Mouse (Mus musculus) lung, postnatal 25 days (tissue): ENCODE results near the gene Piga.

Experiments used
- DNase-seq: peaks from one replicate; pipeline ENCODE4 v3.0.0; 2022; ENCODE audit warnings: low spot score

Piga gene

GRCm38 (mm10) chrX:164432682-164433081, 13.1 kb downstream of the Piga start:
- DNase-seq = no peak

- no peak for DNase-seq
These were observed 17.1 kb downstream of the Piga start, which contains the start of gene Asb11 for GRCm38 (mm10) chrX:164436709-164437108. Gene Asb11 (plus strand): TSS chrX:164436994.

DNA sequence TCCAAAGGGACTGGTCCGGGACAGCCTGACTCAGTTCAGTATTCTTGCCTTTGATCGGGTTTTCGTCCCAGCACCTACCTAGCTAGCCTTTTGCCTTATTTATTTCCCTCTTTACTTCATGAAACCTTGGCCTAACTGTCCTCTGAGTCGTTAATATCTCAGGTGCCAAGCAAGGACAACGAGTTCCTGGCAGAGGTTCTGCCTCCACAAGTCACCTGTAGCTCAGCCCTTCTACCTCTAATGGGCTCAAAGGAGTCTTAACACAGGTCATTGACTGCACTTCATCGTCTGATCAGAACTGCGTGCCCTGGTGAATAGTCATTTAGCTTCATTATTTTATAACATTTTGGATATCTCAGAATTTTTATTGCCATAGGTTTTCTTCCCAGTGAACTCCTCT, 19.9 kb downstream of the Piga start:
- DNase-seq = no peak

- peak; percentile 58 for DNase-seq
These were observed 20.6 kb downstream of the Piga start for GRCm38 (mm10) chrX:164440140-164440539.

DNA sequence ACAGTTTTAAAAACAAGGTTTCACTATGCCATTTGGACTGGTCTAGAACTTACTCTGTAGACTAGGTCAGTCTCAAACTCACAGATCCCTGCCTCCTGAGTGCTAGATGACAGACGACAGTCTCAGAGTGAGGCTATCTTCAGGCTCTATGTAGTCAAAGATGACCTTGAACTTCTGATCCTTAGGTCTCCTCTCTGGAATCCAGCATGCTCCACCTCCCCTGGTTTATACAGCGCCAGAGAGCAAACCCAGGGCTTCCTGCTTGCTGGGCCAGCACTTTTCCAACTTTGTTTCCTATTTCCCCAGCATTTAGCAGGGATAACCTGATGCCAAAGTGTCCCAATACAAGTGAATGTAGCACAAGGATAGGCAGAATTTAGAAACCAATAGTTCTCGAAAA, 21.1 kb downstream of the Piga start:
- no peak for DNase-seq

DNA sequence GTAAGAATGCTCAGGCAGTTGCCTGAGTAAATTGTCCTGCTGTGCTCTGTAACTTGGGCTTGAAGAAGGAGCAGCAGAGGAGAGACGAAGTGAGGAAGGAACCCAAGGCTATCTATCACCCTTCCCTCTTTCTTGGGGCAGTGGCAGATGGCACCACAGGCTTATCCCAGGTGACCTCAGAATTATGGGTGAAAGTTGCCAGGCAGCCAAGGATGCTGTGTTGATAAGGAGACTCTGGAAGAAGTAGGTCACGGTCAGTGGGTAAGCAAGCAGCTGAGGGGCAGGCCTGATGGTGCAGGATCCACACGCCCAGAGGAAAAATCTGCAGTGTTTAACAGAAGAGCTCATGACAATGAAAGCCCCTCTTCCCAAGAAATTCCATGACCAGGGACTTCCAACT, 21.7 kb downstream of the Piga start:
- DNase-seq = no peak

DNA sequence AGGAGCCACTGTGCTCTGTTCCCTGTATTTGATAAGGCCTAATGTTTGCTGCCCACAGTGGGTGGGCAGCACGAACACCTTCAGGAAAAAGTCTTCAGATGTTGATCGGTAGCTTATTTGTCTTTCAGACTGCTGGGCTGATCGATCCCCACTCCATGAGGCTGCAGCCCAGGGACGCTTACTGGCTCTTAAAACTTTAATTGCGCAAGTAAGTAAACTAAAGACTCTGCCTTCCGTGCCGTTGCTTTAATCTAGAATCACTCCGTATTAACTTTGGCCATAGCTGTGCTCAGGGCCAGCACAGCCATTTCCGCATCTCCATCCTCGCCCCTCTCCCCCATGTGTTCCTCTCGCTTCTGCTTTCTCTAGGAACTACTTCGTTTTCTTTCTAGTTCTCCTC, 26.0 kb downstream of the Piga start:
- no peak for DNase-seq

- DNase-seq = no peak
These were observed 26.5 kb downstream of the Piga start for GRCm38 (mm10) chrX:164446106-164446551.

GRCm38 (mm10) chrX:164446835-164447681, 27.5 kb downstream of the Piga start:
- DNase-seq = no peak

DNA sequence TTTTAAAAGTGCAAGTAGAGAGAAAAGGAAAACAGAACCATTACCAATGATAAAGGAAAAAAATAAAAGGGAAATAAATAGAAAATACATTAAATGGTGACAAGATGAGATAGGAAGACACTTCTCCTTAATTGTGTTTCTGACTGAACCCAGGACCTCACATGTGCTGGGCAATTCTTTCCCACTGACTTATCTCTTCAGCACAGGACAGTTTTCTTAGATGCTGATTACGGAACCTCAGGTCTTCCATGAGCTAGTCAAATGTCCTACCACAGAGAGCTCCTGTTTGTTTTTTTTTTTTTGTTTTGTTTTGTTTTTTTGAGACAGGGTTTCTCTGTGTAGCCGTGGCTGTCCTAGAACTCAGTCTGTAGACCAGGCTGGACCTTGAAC, 28.1 kb downstream of the Piga start:
- no peak for DNase-seq

GRCm38 (mm10) chrX:164449201-164449600, 29.6 kb downstream of the Piga start:
- DNase-seq = peak; percentile 57

GRCm38 (mm10) chrX:164459205-164459878, 39.8 kb downstream of the Piga start:
- DNase-seq = no peak
